In genomic region chr13:118420847-118421246, GRCm38 (mm10) we compare ENCODE assay signal across 23 mouse cellular contexts. TPM values are rescaled to one million over a fixed set of nuclear protein-coding genes. Genes with fewer than 3 reads are reported as not detected.
"Had no signal": no experiment of that assay in that cellular context is flagged by ENCODE, and none has a peak within 500 bp of the region (broad histone marks: within the 10 kb centered on the region; RNA-seq: fewer than 3 reads in every experiment).

No protein-coding gene starts in this region.

- H3K36me3 ChIP-seq: heart, embryonic 10.5 days; heart, embryonic 12.5 days; hindbrain, embryonic 10.5 days; hindbrain, embryonic 12.5 days; kidney, embryonic 15.5 days; limb, embryonic 12.5 days had no signal

- DNase-seq: gastrocnemius, postnatal 14 days; gastrocnemius, postnatal 36 days; heart, postnatal 10 days; heart, postnatal 4 days; kidney, adult 11 months; kidney, adult 2 months; kidney, adult 9 months; kidney, postnatal 14 days; kidney, postnatal 36 days; liver had no signal

- ATAC-seq: hindbrain, embryonic 16.5 days; intestine, embryonic 16.5 days had no signal

- H3K9me3 ChIP-seq: heart, embryonic 10.5 days; heart, embryonic 12.5 days; hindbrain, embryonic 10.5 days; hindbrain, embryonic 12.5 days; kidney, embryonic 15.5 days; limb, embryonic 12.5 days had no signal

- H3K4me3 ChIP-seq: heart, embryonic 10.5 days; heart, embryonic 12.5 days; hindbrain, embryonic 10.5 days; hindbrain, embryonic 12.5 days; kidney, embryonic 15.5 days; layer of hippocampus, adult 2 months; left cerebral cortex, adult 2 months; limb, embryonic 12.5 days had no signal

- H3K4me1 ChIP-seq: heart, embryonic 10.5 days; heart, embryonic 12.5 days; hindbrain, embryonic 10.5 days; hindbrain, embryonic 12.5 days; kidney, embryonic 15.5 days; limb, embryonic 12.5 days had no signal

- H3K27me3 ChIP-seq: heart, embryonic 12.5 days; hindbrain, embryonic 12.5 days; kidney, embryonic 15.5 days; limb, embryonic 12.5 days had no signal

- H3K27ac ChIP-seq: heart, embryonic 10.5 days; hindbrain, embryonic 10.5 days; hindbrain, embryonic 12.5 days; hindbrain, embryonic 14.5 days; kidney, embryonic 15.5 days; kidney, postnatal 0 days; layer of hippocampus, adult 2 months; left cerebral cortex, adult 2 months; limb, embryonic 12.5 days had no signal

RNA-seq across cellular contexts. Expression of gene B430218F22Rik, which starts 34.4 kb away (rescaled TPM):
- total RNA-seq: gastrocnemius, adult 8-10 months; gastrocnemius, postnatal 14 days; gastrocnemius, postnatal 36 days; heart, postnatal 10 days had no signal
